Mouse (Mus musculus): ENCODE data around the gene 2810006K23Rik. TPM values are rescaled to one million over a fixed set of nuclear protein-coding genes. Genes with fewer than 3 reads are reported as not detected.
"Not testable (repeated sequence)": the region's sequence is repeated elsewhere in the genome, so short reads cannot be mapped to it uniquely, and the experiment has no call there.

The 2810006K23Rik gene
- total RNA-seq, 2 experiments from 2014 or later, result 12.9 to 13.4 TPM

GRCm38 (mm10) chr5:124341753-124342339 is 14.0 kb downstream of the 2810006K23Rik start:
- DNase-seq (ENCODE audit: low spot score in 2 of 2), result not testable (repeated sequence)

GRCm38 (mm10) chr5:124342897-124343296 is 15.0 kb downstream of the 2810006K23Rik start:
- DNase-seq (ENCODE audit: low spot score in 2 of 2), result no peak

GRCm38 (mm10) chr5:124349196-124349595 is 21.3 kb downstream of the 2810006K23Rik start:
- DNase-seq (ENCODE audit: low spot score in 2 of 2), result no peak

GRCm38 (mm10) chr5:124350350-124350749 is 22.5 kb downstream of the 2810006K23Rik start:
- DNase-seq (ENCODE audit: low spot score in 2 of 2), result no peak

GRCm38 (mm10) chr5:124351111-124351560 is 23.2 kb downstream of the 2810006K23Rik start:
- DNase-seq (ENCODE audit: low spot score in 2 of 2), result peak; percentile 54 to 64

GRCm38 (mm10) chr5:124351604-124352003 is 23.7 kb downstream of the 2810006K23Rik start:
- no peak for DNase-seq (ENCODE audit: low spot score in 2 of 2)

- peak; percentile 67 to 68 for DNase-seq (ENCODE audit: low spot score in 2 of 2)
These were observed 24.4 kb downstream of the 2810006K23Rik start for GRCm38 (mm10) chr5:124352141-124352920.

- DNase-seq (ENCODE audit: low spot score in 2 of 2), result peak; percentile 43 to 53
These were observed 25.3 kb downstream of the 2810006K23Rik start for GRCm38 (mm10) chr5:124353011-124353725.

- peak; percentile 64 to 70 for DNase-seq (ENCODE audit: low spot score in 2 of 2)
These were observed 26.0 kb downstream of the 2810006K23Rik start for GRCm38 (mm10) chr5:124353726-124354547.

- DNase-seq (ENCODE audit: low spot score in 2 of 2), result peak in 1 of 2 experiments; percentile 53
These were observed 26.9 kb downstream of the 2810006K23Rik start for GRCm38 (mm10) chr5:124354574-124355424.

GRCm38 (mm10) chr5:124355425-124355959 is 27.6 kb downstream of the 2810006K23Rik start:
- no peak for DNase-seq (ENCODE audit: low spot score in 2 of 2)

- no peak for DNase-seq (ENCODE audit: low spot score in 2 of 2)
These were observed 28.8 kb downstream of the 2810006K23Rik start for GRCm38 (mm10) chr5:124356695-124357094.

GRCm38 (mm10) chr5:124359641-124360040 is 31.8 kb downstream of the 2810006K23Rik start:
- no peak for DNase-seq (ENCODE audit: low spot score in 2 of 2)

- not testable (repeated sequence) for DNase-seq (ENCODE audit: low spot score in 2 of 2)
These were observed 35.1 kb downstream of the 2810006K23Rik start, which contains the start of gene Cdk2ap1 for GRCm38 (mm10) chr5:124362982-124363381. TSS of gene Cdk2ap1 (minus strand) at chr5:124363082.

- DNase-seq (ENCODE audit: low spot score in 2 of 2), result no peak
These were observed 36.5 kb downstream of the 2810006K23Rik start for GRCm38 (mm10) chr5:124364173-124364918.

- DNase-seq (ENCODE audit: low spot score in 2 of 2), result no peak
These were observed 37.9 kb downstream of the 2810006K23Rik start for GRCm38 (mm10) chr5:124365754-124366153.

GRCm38 (mm10) chr5:124366721-124367120 is 38.8 kb downstream of the 2810006K23Rik start:
- DNase-seq (ENCODE audit: low spot score in 2 of 2), result no peak

- no peak for DNase-seq (ENCODE audit: low spot score in 2 of 2)
These were observed 46.4 kb downstream of the 2810006K23Rik start for GRCm38 (mm10) chr5:124374298-124374697.

- no peak for DNase-seq (ENCODE audit: low spot score in 2 of 2)
These were observed 48.5 kb downstream of the 2810006K23Rik start for GRCm38 (mm10) chr5:124376401-124376800.

All from adrenal gland, adult 18-20 months (tissue).